Mouse (Mus musculus) cortical plate, adult 2 months (tissue): Measurements from ENCODE around the gene Crisp3.

ENCODE experiments used
- CTCF ChIP-seq: fragments of 200-500 bp; IDR thresholded peaks from 2 replicates; pipeline ENCODE4 v1.5.1; 2011; ENCODE audit warnings: mild to moderate bottlenecking, control low read depth, low read length; ENCODE audit not compliant: insufficient read depth; ENCODE audit errors: extremely low read depth
- POLR2A ChIP-seq: fragments of 200-500 bp; IDR thresholded peaks from 2 replicates; pipeline ENCODE4 v1.6.1; 2011; ENCODE audit warnings: mild to moderate bottlenecking, low read length, control low read depth; ENCODE audit not compliant: insufficient read depth; ENCODE audit errors: extremely low read depth

- TF ChIP-seq CTCF (no peak), POLR2A (no peak)
Measured at GRCm38 (mm10) chr17:40274906-40275470, 32.9 kb upstream of the Crisp3 start.
